In genomic region chr11:11968830-11969229, GRCm38 (mm10) we compare ENCODE assay signal across 10 mouse cellular contexts.
DNase-seq lines count a peak whose midpoint lies in the region; ATAC-seq and TF ChIP-seq lines count a peak whose summit lies in the region.
"Had no signal": no experiment of that assay in that cellular context is flagged by ENCODE, and none has a peak within 500 bp of the region (broad histone marks: within the 10 kb centered on the region; RNA-seq: fewer than 3 reads in every experiment).

No protein-coding gene starts in this region.

- H3K4me3 ChIP-seq in hindbrain, embryonic 12.5 days: no peak overlapping the region
- no peak overlapping the region for H3K4me3 ChIP-seq in hindbrain, postnatal 0 days (ENCODE audit: low read length)

- ATAC-seq in hindbrain, embryonic 12.5 days (ENCODE audit: low FRiP score): no peak
- ATAC-seq in hindbrain, postnatal 0 days: no peak
- ATAC-seq in erythroid progenitor cell, adult 5-6 weeks (replicated peaks; ENCODE audit: low FRiP score, poor library complexity, severe bottlenecking): no peak
- ATAC-seq: forebrain, postnatal 0 days had no signal

- no peak overlapping the region for H3K4me2 ChIP-seq in hindbrain, embryonic 12.5 days (replicated peaks)
- H3K4me2 ChIP-seq in hindbrain, postnatal 0 days (ENCODE audit: low read depth, low read length): no peak overlapping the region

- no peak for DNase-seq in hindbrain, postnatal 0 days (ENCODE audit: low spot score)
- peak; percentile 83 for DNase-seq in gastrocnemius, adult 18-20 months (ENCODE audit: low spot score)
- DNase-seq in heart, postnatal 14 days: peak; percentile 74 to 75
- peak; percentile 67 for DNase-seq in lung, postnatal 10 days
- no peak for DNase-seq in cerebellum, adult 11-12 months
- no peak for DNase-seq in Muller cell, postnatal 12 days (ENCODE audit: inconsistent ontology term)
- DNase-seq: adrenal gland, postnatal 10 days; forebrain, postnatal 0 days had no signal

- peaks cover 4% of the 10 kb centered on the region; the same call in 1 of the 2 replicates for H3K36me3 ChIP-seq in hindbrain, embryonic 12.5 days
- H3K36me3 ChIP-seq in hindbrain, postnatal 0 days (ENCODE audit: insufficient read depth, low read length): no peaks in the 10 kb centered on the region

- no peak for TF ChIP-seq CTCF in hindbrain, postnatal 0 days (IDR thresholded peaks at IDR 0.05; ENCODE audit: low read depth)

- H3K27me3 ChIP-seq in hindbrain, embryonic 12.5 days: no peaks in the 10 kb centered on the region
- no peaks in the 10 kb centered on the region for H3K27me3 ChIP-seq in hindbrain, postnatal 0 days (ENCODE audit: insufficient read depth, low read length)

- 56% methylated on average over 6 of the region's 6 CpGs for WGBS in hindbrain, embryonic 12.5 days
- 28% methylated on average over 6 of the region's 6 CpGs for WGBS in hindbrain, postnatal 0 days

- H3K9me3 ChIP-seq in hindbrain, embryonic 12.5 days (replicated peaks): no peaks in the 10 kb centered on the region
- no peaks in the 10 kb centered on the region for H3K9me3 ChIP-seq in hindbrain, postnatal 0 days (ENCODE audit: low read length)

- no peak overlapping the region for H3K9ac ChIP-seq in hindbrain, embryonic 12.5 days
- H3K9ac ChIP-seq in hindbrain, postnatal 0 days (replicated peaks; ENCODE audit: low read length): no peak overlapping the region
- H3K9ac ChIP-seq: forebrain, postnatal 0 days had no signal

- intact Hi-C loops in heart, postnatal 14 days (cut with DNase I): no loop called here

- H3K4me1 ChIP-seq in hindbrain, embryonic 12.5 days: peaks cover 2% of the 10 kb centered on the region
- H3K4me1 ChIP-seq in hindbrain, postnatal 0 days (ENCODE audit: insufficient read depth, low read length): no peaks in the 10 kb centered on the region

- H3K27ac ChIP-seq in hindbrain, embryonic 12.5 days: peak overlapping the region; percentile 18; the same call in 1 of the 2 replicates
- H3K27ac ChIP-seq in hindbrain, postnatal 0 days: no peak overlapping the region; the same call in 1 of the 2 replicates

Comparison
In these comparisons a context has a peak if more than half of its experiments do, and no peak if none do; other contexts are left out.
1. DNase-seq: peak in gastrocnemius, adult 18-20 months (single experiment), heart, postnatal 14 days (2 of 2) and lung, postnatal 10 days (single experiment); none in hindbrain, postnatal 0 days (single experiment), cerebellum, adult 11-12 months (single experiment) and Muller cell, postnatal 12 days (single experiment).